Mouse (Mus musculus) intestine, postnatal 0 days (tissue): ENCODE measurements around the gene Csk. TPM values are rescaled to one million over a fixed set of nuclear protein-coding genes. Genes with fewer than 3 reads are reported as not detected.

ENCODE experiments used
- ATAC-seq: fragments of 200-750 bp; cut with Nextera tagmentation; 2 replicates; pipeline ENCODE4 v1.8.0; 2017; ENCODE audit warnings: mild to moderate bottlenecking, moderate TSS enrichment, moderate library complexity
- H3K27ac ChIP-seq: fragments of 300-500 bp; sonication (generic); 2 replicates; pipeline ENCODE4 v1.5.1; 2014; ENCODE audit warnings: mild to moderate bottlenecking, low read depth, low read length, moderate library complexity
- H3K27me3 ChIP-seq: fragments of 300-500 bp; sonication (generic); replicated peaks from 2 replicates; pipeline ENCODE4 v1.6.1; 2014; ENCODE audit warnings: low read length, mixed read lengths; ENCODE audit not compliant: control insufficient read depth, insufficient read depth
- H3K36me3 ChIP-seq: fragments of 300-500 bp; sonication (generic); 2 replicates; pipeline ENCODE4 v1.6.1; 2014; ENCODE audit warnings: mild to moderate bottlenecking, moderate library complexity; ENCODE audit not compliant: control insufficient read depth, insufficient read depth
- H3K4me1 ChIP-seq: fragments of 300-500 bp; sonication (generic); replicated peaks from 2 replicates; pipeline ENCODE4 v1.6.1; 2014; ENCODE audit warnings: antibody characterized with exemption, low read length, mixed read lengths; ENCODE audit not compliant: control insufficient read depth, insufficient read depth
- H3K4me2 ChIP-seq: fragments of 300-500 bp; sonication (generic); replicated peaks from 2 replicates; pipeline ENCODE4 v1.6.1; 2014; ENCODE audit warnings: low read depth, mild to moderate bottlenecking, moderate library complexity
- H3K4me3 ChIP-seq: fragments of 300-500 bp; sonication (generic); 2 replicates; pipeline ENCODE4 v1.5.1; 2014; ENCODE audit warnings: low read depth, low read length
- H3K9ac ChIP-seq: fragments of 300-500 bp; sonication (generic); 2 replicates; pipeline ENCODE4 v1.6.1; 2014; ENCODE audit warnings: mild to moderate bottlenecking, low read depth, low read length
- H3K9me3 ChIP-seq: fragments of 300-500 bp; sonication (generic); 2 replicates; pipeline ENCODE4 v1.6.1; 2016; ENCODE audit warnings: mixed run types; ENCODE audit not compliant: control insufficient read depth
- CTCF ChIP-seq: sonication (generic); IDR thresholded peaks from 2 replicates; pipeline ENCODE4 v1.5.1; 2016; ENCODE audit warnings: low read depth, mild to moderate bottlenecking, control low read depth, antibody characterized with exemption, moderate library complexity
- WGBS: fragments of 180-500 bp; shearing (Covaris S2); extraction: QIAGEN DNeasy Blood & Tissue Kit; methylation state at CpG from one replicate; pipeline ENCODE4 v1.1.7; 2014; 5-methylcytosine and 5-hydroxymethylcytosine counted together
- polyA plus RNA-seq: library from polyadenylated mRNA; unstranded; fragments of >200 nt; fragmentation: Nextera tagmentation; extraction: Ambion mirVana; gene quantifications from 2 replicates; pipeline ENCODE4 v1.2.1, GENCODE M21; 2015

Csk gene
- polyA plus RNA-seq, 1 experiment from 2014 or later = 18.7 TPM

DNA sequence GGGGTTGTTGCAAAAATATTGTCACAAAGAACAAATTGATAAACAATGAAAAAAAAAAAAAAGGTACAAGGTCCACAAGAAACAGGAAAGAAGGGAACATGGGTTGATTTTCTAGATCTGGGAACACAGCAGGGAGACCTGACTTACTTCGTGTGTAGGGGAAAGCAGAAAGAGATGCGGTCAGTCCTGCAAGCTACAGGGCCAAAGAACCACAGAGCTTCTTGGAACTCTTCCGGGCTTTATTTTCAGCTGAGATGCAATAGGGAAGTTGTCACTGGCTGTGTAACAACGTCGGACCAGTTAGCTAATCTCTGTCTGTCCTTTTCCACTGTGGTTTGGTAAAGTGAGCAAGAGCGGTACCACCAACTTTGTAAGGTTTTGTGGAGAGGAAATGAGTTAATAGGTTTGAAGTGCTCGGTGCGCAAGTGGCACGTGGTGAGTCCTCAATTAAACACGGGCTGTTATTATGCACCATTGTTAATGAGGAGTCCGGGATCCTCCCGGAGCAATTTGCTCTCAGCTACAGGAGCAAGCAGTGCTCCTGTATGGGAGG lies 6.8 kb downstream of the Csk start:
- TF ChIP-seq CTCF = no peak
- Histone ChIP-seq H3K4me3 (no peak overlapping the region), H3K9ac (no peak overlapping the region), H3K4me2 (no peak overlapping the region), H3K27ac (peak overlapping the region; percentile 0; the same call in 1 of the 2 replicates), H3K36me3 (peaks cover 2% of the 10 kb centered on the region; the same call in 1 of the 2 replicates), H3K9me3 (no peaks in the 10 kb centered on the region), H3K4me1 (peaks cover 18% of the 10 kb centered on the region), H3K27me3 (no peaks in the 10 kb centered on the region)
- no peak for ATAC-seq
- 42% methylated on average over 12 of the region's 12 CpGs for WGBS

DNA sequence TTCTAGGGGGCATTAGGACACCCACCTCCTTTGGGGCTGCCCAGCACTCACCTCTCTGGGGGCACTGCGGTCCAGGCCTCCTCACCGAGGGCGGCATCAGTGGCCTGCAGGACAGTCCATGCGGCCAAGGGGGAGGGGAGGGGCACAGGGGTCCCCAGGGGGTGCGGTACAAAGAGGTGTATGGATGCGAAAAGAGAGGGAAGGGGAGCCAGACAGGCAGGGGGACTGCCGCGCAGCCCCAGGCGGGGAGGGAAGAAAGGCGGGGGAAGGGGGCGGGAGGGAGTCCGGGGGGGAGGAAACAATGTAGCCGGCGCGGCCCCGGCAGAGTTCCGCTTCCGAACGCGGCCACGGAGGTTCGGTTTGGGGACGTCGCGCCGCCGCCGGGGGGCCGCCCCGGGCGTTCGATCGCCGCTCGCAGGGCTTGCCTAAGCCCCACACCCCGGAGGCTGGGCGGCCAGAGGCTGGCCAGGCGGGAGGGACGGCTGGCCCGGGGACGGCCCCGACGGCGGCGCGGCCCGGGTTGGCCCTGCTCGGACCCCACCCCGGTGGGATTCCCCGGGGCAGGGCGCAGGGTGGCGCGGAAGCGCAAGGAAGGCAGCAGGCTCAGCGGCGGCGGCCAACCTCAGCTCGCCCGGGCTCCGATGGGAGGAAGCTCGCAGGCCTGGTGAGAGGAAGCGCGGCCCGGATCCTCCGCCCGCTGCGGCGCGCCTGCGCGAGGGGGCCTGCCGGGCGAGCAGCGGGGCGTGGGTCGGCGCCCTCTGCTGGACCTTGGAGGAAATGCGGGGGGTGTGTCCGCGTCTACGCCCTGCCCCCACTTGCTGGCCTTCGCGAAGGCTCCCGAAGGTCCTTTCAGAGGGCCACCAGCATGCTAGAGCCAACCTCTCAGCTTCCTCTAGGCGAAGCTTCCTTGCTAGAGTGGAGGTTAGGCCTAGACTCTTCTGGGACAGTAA lies 8.2 kb downstream of the Csk start:
- Histone ChIP-seq H3K4me1 (peaks cover 27% of the 10 kb centered on the region), H3K36me3 (peaks cover 5% of the 10 kb centered on the region; the same call in 1 of the 2 replicates), H3K9ac (peak overlapping the region; percentile 92), H3K4me2 (peak overlapping the region; percentile 85), H3K27ac (peak overlapping the region; percentile 96), H3K27me3 (no peaks in the 10 kb centered on the region), H3K4me3 (peak overlapping the region; percentile 85), H3K9me3 (no peaks in the 10 kb centered on the region)
- ATAC-seq = peak; percentile 82
- WGBS = 0% methylated on average over 79 of the region's 85 CpGs
- TF ChIP-seq CTCF = peak; percentile 97

- TF ChIP-seq CTCF = no peak
- H3K4me2 ChIP-seq = peak overlapping the region; percentile 85
- peak overlapping the region; percentile 85 for H3K4me3 ChIP-seq
- no peak for ATAC-seq
- H3K27ac ChIP-seq = peak overlapping the region; percentile 96
- peak overlapping the region; percentile 92 for H3K9ac ChIP-seq
- no peaks in the 10 kb centered on the region for H3K9me3 ChIP-seq
- no peaks in the 10 kb centered on the region for H3K27me3 ChIP-seq
- H3K36me3 ChIP-seq = peaks cover 5% of the 10 kb centered on the region; the same call in 1 of the 2 replicates
- H3K4me1 ChIP-seq = peaks cover 29% of the 10 kb centered on the region
- under 1% methylated on average over 18 of the region's 18 CpGs for WGBS
These were observed 8.9 kb downstream of the Csk start for GRCm38 (mm10) chr9:57644442-57644943.

GRCm38 (mm10) chr9:57643856-57644180 lies 9.6 kb downstream of the Csk start:
- Histone ChIP-seq H3K9me3 (no peaks in the 10 kb centered on the region), H3K27ac (0 out of 2 replicates have a peak overlapping the region, but pooled peaks have one; percentile 46), H3K4me1 (peaks cover 35% of the 10 kb centered on the region), H3K27me3 (no peaks in the 10 kb centered on the region), H3K4me2 (peak overlapping the region; percentile 85), H3K9ac (0 out of 2 replicates have a peak overlapping the region, but pooled peaks have one; percentile 92), H3K36me3 (peaks cover 5% of the 10 kb centered on the region; the same call in 1 of the 2 replicates), H3K4me3 (peak overlapping the region; percentile 85)
- no peak for TF ChIP-seq CTCF
- WGBS = 24% methylated on average over 7 of the region's 7 CpGs
- ATAC-seq = no peak

DNA sequence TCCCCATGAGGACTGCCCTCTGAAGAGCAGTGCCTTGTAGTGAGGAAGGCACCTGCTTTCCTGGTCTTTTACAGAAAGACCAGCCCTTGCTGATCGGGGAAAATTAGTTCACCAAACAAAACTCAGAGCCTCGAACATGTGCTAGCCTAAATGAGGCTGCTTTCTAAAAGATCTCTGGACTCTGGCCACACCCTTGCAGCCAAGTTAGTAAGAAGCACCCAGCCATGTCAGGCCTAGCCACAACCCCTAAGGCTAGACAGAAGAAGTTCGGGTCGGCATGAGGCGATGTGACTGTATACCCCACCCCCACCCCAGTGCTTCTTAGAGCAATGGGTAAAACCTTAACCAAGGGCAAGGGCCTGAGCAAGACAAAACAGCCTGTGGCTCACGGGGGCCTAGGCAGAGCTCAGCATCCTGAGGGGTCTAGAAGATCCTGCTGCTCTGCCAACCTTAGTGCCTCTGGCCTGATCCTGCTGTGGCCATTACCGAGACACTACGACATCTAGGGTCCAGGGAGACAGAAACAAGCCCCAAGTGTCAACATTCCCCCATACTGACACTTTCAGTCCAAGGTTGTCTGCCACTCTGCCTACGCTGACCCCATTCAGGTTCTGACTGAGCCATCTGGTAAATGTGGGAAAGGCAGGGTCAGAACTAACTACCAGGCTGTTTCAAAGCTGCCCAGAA lies 10.1 kb downstream of the Csk start:
- Histone ChIP-seq H3K4me3 (peak overlapping the region; percentile 85), H3K27ac (peak overlapping the region; percentile 46; the same call in 1 of the 2 replicates), H3K4me1 (peaks cover 41% of the 10 kb centered on the region), H3K9ac (no peak overlapping the region), H3K9me3 (no peaks in the 10 kb centered on the region), H3K27me3 (no peaks in the 10 kb centered on the region), H3K36me3 (peaks cover 5% of the 10 kb centered on the region; the same call in 1 of the 2 replicates), H3K4me2 (peak overlapping the region; percentile 85)
- TF ChIP-seq CTCF = no peak
- WGBS = 38% methylated on average over 9 of the region's 9 CpGs
- ATAC-seq = no peak
